Mouse (Mus musculus) limb, embryonic 13.5 days (tissue): ENCODE data around the gene Ezr. TPM values are rescaled to one million over a fixed set of nuclear protein-coding genes. Genes with fewer than 3 reads are reported as not detected.

Source experiments
- ATAC-seq: fragments of 200-750 bp; cut with Nextera tagmentation; 2 replicates; pipeline ENCODE4 v1.8.0; 2017; ENCODE audit warnings: low read depth, moderate number of reproducible peaks, moderate TSS enrichment; ENCODE audit not compliant: low FRiP score
- H3K27ac ChIP-seq: fragments of 300-500 bp; sonication (generic); 2 replicates; pipeline ENCODE4 v1.5.1; 2015; ENCODE audit warnings: inconsistent platforms, mild to moderate bottlenecking, moderate library complexity
- H3K27me3 ChIP-seq: fragments of 300-500 bp; sonication (generic); 2 replicates; pipeline ENCODE4 v1.6.1; 2015; ENCODE audit warnings: mild to moderate bottlenecking, inconsistent platforms
- H3K36me3 ChIP-seq: fragments of 300-500 bp; sonication (generic); 2 replicates; pipeline ENCODE4 v1.6.1; 2015; ENCODE audit warnings: inconsistent platforms, mild to moderate bottlenecking, moderate library complexity
- H3K4me1 ChIP-seq: fragments of 300-500 bp; sonication (generic); 2 replicates; pipeline ENCODE4 v1.6.1; 2015; ENCODE audit warnings: inconsistent platforms
- H3K4me2 ChIP-seq: fragments of 300-500 bp; sonication (generic); replicated peaks from 2 replicates; pipeline ENCODE4 v1.6.1; 2015; ENCODE audit warnings: inconsistent platforms, mild to moderate bottlenecking, moderate library complexity
- H3K4me3 ChIP-seq: fragments of 300-500 bp; sonication (generic); 2 replicates; pipeline ENCODE4 v1.5.1; 2015; ENCODE audit warnings: moderate library complexity, mild to moderate bottlenecking, inconsistent platforms
- H3K9ac ChIP-seq: fragments of 300-500 bp; sonication (generic); 2 replicates; pipeline ENCODE4 v1.6.1; 2015; ENCODE audit warnings: mild to moderate bottlenecking, inconsistent platforms
- H3K9me3 ChIP-seq: fragments of 300-500 bp; sonication (generic); 2 replicates; pipeline ENCODE4 v1.6.1; 2016; ENCODE audit warnings: inconsistent platforms
- WGBS: fragments of 180-500 bp; shearing (Covaris S2); methylation state at CpG from one replicate; pipeline ENCODE4 v1.1.7; 2015; 5-methylcytosine and 5-hydroxymethylcytosine counted together
- polyA plus RNA-seq: library from polyadenylated mRNA; unstranded; fragments of >200 nt; fragmentation: Nextera tagmentation; extraction: Ambion mirVana; gene quantifications from 2 replicates; pipeline ENCODE4 v1.2.1, GENCODE M21; 2015

Ezr gene
- polyA plus RNA-seq, 1 experiment from 2014 or later, result 51.9 TPM

- Histone ChIP-seq H3K9me3 (no peaks in the 10 kb centered on the region), H3K9ac (no peak overlapping the region), H3K4me1 (peaks cover 65% of the 10 kb centered on the region), H3K27me3 (no peaks in the 10 kb centered on the region), H3K36me3 (peaks cover 40% of the 10 kb centered on the region), H3K4me2 (no peak overlapping the region), H3K4me3 (no peak overlapping the region), H3K27ac (no peak overlapping the region; the same call in 1 of the 2 replicates)
- WGBS, result 83% methylated on average over 9 of the region's 9 CpGs
- ATAC-seq, result no peak
Observed at GRCm38 (mm10) chr17:6746452-6747231, 35.9 kb downstream of the Ezr start.

GRCm38 (mm10) chr17:6745975-6746374, 36.6 kb downstream of the Ezr start:
- no peaks in the 10 kb centered on the region for H3K9me3 ChIP-seq
- H3K4me1 ChIP-seq, result peaks cover 61% of the 10 kb centered on the region
- peak; percentile 31; the same call in 1 of the 2 replicates for ATAC-seq
- whole genome bisulfite sequencing, result 26% methylated on average over 9 of the region's 9 CpGs
- H3K4me2 ChIP-seq, result no peak overlapping the region
- H3K27me3 ChIP-seq, result no peaks in the 10 kb centered on the region
- H3K4me3 ChIP-seq, result no peak overlapping the region
- peaks cover 43% of the 10 kb centered on the region for H3K36me3 ChIP-seq
- peak overlapping the region; percentile 22; the same call in 1 of the 2 replicates for H3K27ac ChIP-seq
- no peak overlapping the region for H3K9ac ChIP-seq

- Histone ChIP-seq H3K9me3 (no peaks in the 10 kb centered on the region), H3K9ac (no peak overlapping the region), H3K27me3 (no peaks in the 10 kb centered on the region), H3K36me3 (peaks cover 46% of the 10 kb centered on the region), H3K27ac (peak overlapping the region; percentile 22; the same call in 1 of the 2 replicates), H3K4me3 (no peak overlapping the region), H3K4me1 (peaks cover 60% of the 10 kb centered on the region), H3K4me2 (no peak overlapping the region)
- ATAC-seq, result no peak
- WGBS, result 39% methylated on average over 5 of the region's 5 CpGs
Observed at GRCm38 (mm10) chr17:6745503-6745902, 37.1 kb downstream of the Ezr start.

- Histone ChIP-seq H3K4me2 (no peak overlapping the region), H3K36me3 (peaks cover 50% of the 10 kb centered on the region), H3K4me1 (peaks cover 63% of the 10 kb centered on the region), H3K4me3 (no peak overlapping the region), H3K9ac (no peak overlapping the region), H3K9me3 (no peaks in the 10 kb centered on the region), H3K27me3 (no peaks in the 10 kb centered on the region), H3K27ac (peak overlapping the region; percentile 39; the same call in 1 of the 2 replicates)
- 85% methylated on average over 14 of the region's 14 CpGs for WGBS
- no peak for ATAC-seq
Observed at GRCm38 (mm10) chr17:6744871-6745270, 37.7 kb downstream of the Ezr start.

GRCm38 (mm10) chr17:6744366-6744765, 38.2 kb downstream of the Ezr start:
- Histone ChIP-seq H3K36me3 (peaks cover 55% of the 10 kb centered on the region), H3K27ac (peak overlapping the region; percentile 39; the same call in 1 of the 2 replicates), H3K27me3 (no peaks in the 10 kb centered on the region), H3K9ac (0 out of 2 replicates have a peak overlapping the region, but pooled peaks have one; percentile 25), H3K4me3 (no peak overlapping the region), H3K4me2 (no peak overlapping the region), H3K9me3 (no peaks in the 10 kb centered on the region), H3K4me1 (peaks cover 63% of the 10 kb centered on the region)
- WGBS, result 56% methylated on average over 9 of the region's 9 CpGs
- ATAC-seq, result no peak

GRCm38 (mm10) chr17:6743787-6744239, 38.8 kb downstream of the Ezr start:
- peak; percentile 20; the same call in 1 of the 2 replicates for ATAC-seq
- Histone ChIP-seq H3K36me3 (peaks cover 58% of the 10 kb centered on the region), H3K9me3 (no peaks in the 10 kb centered on the region), H3K4me3 (no peak overlapping the region), H3K4me1 (peaks cover 63% of the 10 kb centered on the region), H3K27ac (no peak overlapping the region; the same call in 1 of the 2 replicates), H3K27me3 (no peaks in the 10 kb centered on the region), H3K9ac (no peak overlapping the region), H3K4me2 (no peak overlapping the region)
- WGBS, result 15% methylated on average over 11 of the region's 11 CpGs

- H3K4me2 ChIP-seq, result no peak overlapping the region
- H3K27me3 ChIP-seq, result no peaks in the 10 kb centered on the region
- peaks cover 63% of the 10 kb centered on the region for H3K4me1 ChIP-seq
- no peaks in the 10 kb centered on the region for H3K9me3 ChIP-seq
- 86% methylated on average over 11 of the region's 11 CpGs for WGBS
- no peak overlapping the region for H3K4me3 ChIP-seq
- ATAC-seq, result no peak
- H3K36me3 ChIP-seq, result peaks cover 58% of the 10 kb centered on the region
- no peak overlapping the region for H3K27ac ChIP-seq
- no peak overlapping the region for H3K9ac ChIP-seq
Observed at GRCm38 (mm10) chr17:6743039-6743575, 39.5 kb downstream of the Ezr start.

GRCm38 (mm10) chr17:6742083-6743038, 40.2 kb downstream of the Ezr start:
- no peak overlapping the region; the same call in 1 of the 2 replicates for H3K27ac ChIP-seq
- no peak overlapping the region; the same call in 1 of the 2 replicates for H3K9ac ChIP-seq
- H3K4me3 ChIP-seq, result no peak overlapping the region
- peak; percentile 14; the same call in 1 of the 2 replicates for ATAC-seq
- no peaks in the 10 kb centered on the region for H3K9me3 ChIP-seq
- H3K36me3 ChIP-seq, result peaks cover 61% of the 10 kb centered on the region
- no peak overlapping the region for H3K4me2 ChIP-seq
- peaks cover 58% of the 10 kb centered on the region for H3K4me1 ChIP-seq
- no peaks in the 10 kb centered on the region for H3K27me3 ChIP-seq
- WGBS, result 67% methylated on average over 33 of the region's 33 CpGs

- ATAC-seq, result no peak
- Histone ChIP-seq H3K27ac (peak overlapping the region; percentile 15; the same call in 1 of the 2 replicates), H3K27me3 (no peaks in the 10 kb centered on the region), H3K4me1 (peaks cover 55% of the 10 kb centered on the region), H3K9ac (no peak overlapping the region), H3K36me3 (peaks cover 53% of the 10 kb centered on the region), H3K4me3 (no peak overlapping the region), H3K9me3 (no peaks in the 10 kb centered on the region), H3K4me2 (no peak overlapping the region)
- 75% methylated on average over 12 of the region's 12 CpGs for WGBS
Observed at GRCm38 (mm10) chr17:6741271-6741670, 41.3 kb downstream of the Ezr start.

- Histone ChIP-seq H3K4me1 (peaks cover 48% of the 10 kb centered on the region), H3K9ac (no peak overlapping the region), H3K36me3 (peaks cover 52% of the 10 kb centered on the region), H3K4me2 (no peak overlapping the region), H3K27me3 (no peaks in the 10 kb centered on the region), H3K9me3 (no peaks in the 10 kb centered on the region), H3K27ac (no peak overlapping the region), H3K4me3 (no peak overlapping the region)
- WGBS, result 80% methylated on average over 19 of the region's 19 CpGs
- no peak for ATAC-seq
Observed at GRCm38 (mm10) chr17:6740331-6741170, 42.0 kb downstream of the Ezr start.

- peaks cover 40% of the 10 kb centered on the region for H3K4me1 ChIP-seq
- no peak for ATAC-seq
- 93% methylated on average over 15 of the region's 15 CpGs for WGBS
Observed at GRCm38 (mm10) chr17:6739756-6740155, 42.8 kb downstream of the Ezr start.

More at GRCm38 (mm10) chr17:6739756-6740155, 42.8 kb downstream of the Ezr start:
- no peak overlapping the region for H3K4me3 ChIP-seq
- H3K4me2 ChIP-seq, result no peak overlapping the region
- no peak overlapping the region for H3K27ac ChIP-seq
- H3K27me3 ChIP-seq, result no peaks in the 10 kb centered on the region
- H3K9me3 ChIP-seq, result no peaks in the 10 kb centered on the region
- H3K36me3 ChIP-seq, result peaks cover 44% of the 10 kb centered on the region
- H3K9ac ChIP-seq, result no peak overlapping the region
